Mouse (Mus musculus): Measurements from ENCODE around the gene Gm42791. TPM values are rescaled to one million over a fixed set of nuclear protein-coding genes. Genes with fewer than 3 reads are reported as not detected.
A peak's percentile ranks its signal among the peaks of the same experiment; 100 is the strongest.

The Gm42791 gene
- total and polyA plus RNA-seq, 3 experiments: 0.42 to 1.3 TPM; not detected in 1

DNA sequence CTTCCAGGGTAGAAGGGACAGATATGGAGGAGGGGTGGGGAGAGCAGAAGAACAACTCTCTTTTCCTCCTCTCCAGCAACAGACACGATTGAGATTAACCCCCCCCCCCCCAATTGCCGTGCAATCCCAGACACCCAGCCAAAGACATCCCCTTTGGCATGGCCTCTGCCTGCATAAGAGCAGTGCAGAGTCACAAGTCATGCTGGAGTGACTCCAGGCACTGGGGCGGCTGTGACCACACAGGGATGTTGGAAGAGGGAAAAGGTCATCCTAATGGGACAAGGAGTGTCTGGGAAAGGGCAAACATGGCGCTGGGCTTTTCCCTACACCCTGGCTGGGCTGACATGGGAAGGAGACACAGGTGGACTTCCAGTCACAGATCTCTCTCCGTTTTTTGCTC, 41.8 kb downstream of the Gm42791 start:
- no peaks in the 10 kb centered on the region for H3K79me2 ChIP-seq (replicated peaks; ENCODE audit: control insufficient read depth, extremely low read depth, insufficient read depth, poor library complexity, severe bottlenecking)
- H3K27ac ChIP-seq (ENCODE audit: insufficient read depth, low read depth): no peak overlapping the region
- peaks cover 4% of the 10 kb centered on the region for H3K9me3 ChIP-seq (replicated peaks; ENCODE audit: low read length)
- no peaks in the 10 kb centered on the region for H3K36me3 ChIP-seq (replicated peaks in 1 of 2; ENCODE audit: control insufficient read depth in 1 of 2, insufficient read depth in 1 of 2, low read length in 1 of 2)
- peaks cover 8 to 16% of the 10 kb centered on the region in 2 experiments for H3K4me1 ChIP-seq (ENCODE audit: control insufficient read depth in 1 of 2, insufficient read depth in 2 of 2)
- no peak overlapping the region for H3K4me3 ChIP-seq (replicated peaks in 1 of 3; ENCODE audit: low read depth in 2 of 3, low read length in 2 of 3, poor library complexity in 1 of 3)
- peaks cover 1% of the 10 kb centered on the region for H3K27me3 ChIP-seq (replicated peaks)
- in situ Hi-C loops (cut with MboI; ENCODE audit: low pct_ligation_motif_present, low pct_unique_long_range_greater_than_20kb, low sequenced_read_pairs): loop anchor here (10.0 kb wide), 1 partner anchor 138 kb away; no protein-coding TSS in a partner anchor
- no peak overlapping the region for H3K4me2 ChIP-seq (ENCODE audit: insufficient read depth, low read depth, poor library complexity, severe bottlenecking)
- no peak for DNase-seq (ENCODE audit: extremely low read depth)
- TF ChIP-seq BHLHE40 (IDR thresholded peaks at IDR 0.05; ENCODE audit: low read depth, low read length): no peak
- TF ChIP-seq NELFE (IDR thresholded peaks at IDR 0.05; ENCODE audit: low read depth, low read length): no peak
- TF ChIP-seq POLR2A (IDR thresholded peaks at IDR 0.05; ENCODE audit: low read depth, low read length): no peak
- dilution Hi-C loops (cut with MboI; ENCODE audit: extremely low pct_ligation_motif_present, extremely low pct_unique_long_range_greater_than_20kb, low sequenced_read_pairs): no loop called here
- H3K9ac ChIP-seq (ENCODE audit: insufficient read depth, low read depth): no peak overlapping the region

DNA sequence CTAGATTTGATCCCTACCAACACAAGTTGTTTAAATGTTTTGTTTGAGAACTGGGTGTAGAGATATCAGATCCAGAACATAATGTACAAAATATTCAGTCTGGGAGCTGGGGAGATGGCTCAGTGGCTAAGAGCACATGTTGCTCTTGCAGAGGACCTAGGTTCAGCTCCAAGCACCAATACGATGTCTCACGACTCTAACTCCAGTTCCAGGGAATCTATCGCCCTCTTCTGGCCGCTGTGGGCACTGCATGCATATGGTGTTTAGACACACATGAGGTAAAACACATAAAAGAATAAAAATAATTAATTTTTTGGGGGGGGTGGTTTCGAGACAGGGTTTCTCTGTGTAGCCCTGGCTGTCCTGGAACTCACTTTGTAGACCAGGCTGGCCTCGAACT, 42.5 kb downstream of the Gm42791 start:
- TF ChIP-seq HCFC1 (IDR thresholded peaks at IDR 0.05; ENCODE audit: low read depth, low read length) (no peak), RAD21 (IDR thresholded peaks at IDR 0.05; ENCODE audit: low read depth, low read length) (peak; percentile 31), SMC3 (IDR thresholded peaks at IDR 0.05; ENCODE audit: low read depth, low read length) (peak; percentile 36), CHD1 (IDR thresholded peaks at IDR 0.05; ENCODE audit: low read depth, low read length) (no peak), GABPA (IDR thresholded peaks at IDR 0.05; ENCODE audit: insufficient replicate concordance, low read depth, low read length) (no peak), CTCF (conservative IDR thresholded peaks at IDR 0.05 in 1 of 2, IDR thresholded peaks at IDR 0.05 in 1 of 2; ENCODE audit: low read depth in 2 of 2, low read length in 2 of 2) (peak; percentile 41 to 58; a peak in 3 of 4 replicates), MAX (IDR thresholded peaks at IDR 0.05; ENCODE audit: low read length) (no peak)
- peaks cover 8 to 16% of the 10 kb centered on the region in 2 experiments for H3K4me1 ChIP-seq (ENCODE audit: control insufficient read depth in 1 of 2, insufficient read depth in 2 of 2)

DNA sequence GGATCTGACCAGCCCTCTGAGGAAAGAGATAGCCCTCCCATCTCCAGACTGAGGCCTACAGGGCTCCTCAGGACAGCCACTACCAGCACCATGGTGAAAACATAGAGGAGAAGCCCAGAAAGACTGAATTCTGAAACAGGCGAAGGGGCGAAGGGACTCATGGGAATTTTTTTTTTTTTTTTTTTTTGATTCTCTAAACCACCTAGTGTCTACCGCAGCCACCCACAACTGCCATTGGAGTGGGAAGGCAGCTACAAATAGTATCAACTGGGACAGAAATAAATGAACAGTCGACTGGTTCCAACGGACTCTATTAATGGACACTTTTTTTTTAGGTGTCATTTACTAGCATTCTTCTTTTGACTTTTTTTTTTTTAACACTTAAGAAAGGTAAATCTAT, 43.6 kb downstream of the Gm42791 start:
- peaks cover 9% of the 10 kb centered on the region for H3K9me3 ChIP-seq (replicated peaks; ENCODE audit: low read length)
- H3K4me1 ChIP-seq (ENCODE audit: control insufficient read depth in 1 of 2, insufficient read depth in 2 of 2): peaks cover 8 to 19% of the 10 kb centered on the region in 2 experiments
- dilution Hi-C loops (cut with MboI; ENCODE audit: extremely low pct_ligation_motif_present, extremely low pct_unique_long_range_greater_than_20kb, low sequenced_read_pairs): no loop called here
- no peaks in the 10 kb centered on the region for H3K27me3 ChIP-seq (replicated peaks)
- no peaks in the 10 kb centered on the region for H3K79me2 ChIP-seq (replicated peaks; ENCODE audit: control insufficient read depth, extremely low read depth, insufficient read depth, poor library complexity, severe bottlenecking)
- no peak overlapping the region for H3K27ac ChIP-seq (ENCODE audit: insufficient read depth, low read depth)
- H3K9ac ChIP-seq (ENCODE audit: insufficient read depth, low read depth): no peak overlapping the region
- TF ChIP-seq RCOR1 (conservative IDR thresholded peaks at IDR 0.05; ENCODE audit: low read depth, low read length): no peak
- TF ChIP-seq ZNF384 (IDR thresholded peaks at IDR 0.05; ENCODE audit: low read depth, low read length): peak; percentile 82
- H3K4me3 ChIP-seq (replicated peaks in 1 of 3; ENCODE audit: low read depth in 2 of 3, low read length in 2 of 3, poor library complexity in 1 of 3): no peak overlapping the region
- no peak for DNase-seq (ENCODE audit: extremely low read depth)
- H3K4me2 ChIP-seq (ENCODE audit: insufficient read depth, low read depth, poor library complexity, severe bottlenecking): no peak overlapping the region
- H3K36me3 ChIP-seq (replicated peaks in 1 of 2; ENCODE audit: control insufficient read depth in 1 of 2, insufficient read depth in 1 of 2, low read length in 1 of 2): no peaks in the 10 kb centered on the region
- in situ Hi-C loops (cut with MboI; ENCODE audit: low pct_ligation_motif_present, low pct_unique_long_range_greater_than_20kb, low sequenced_read_pairs): loop anchor here (10.0 kb wide), 1 partner anchor 137 kb away; no protein-coding TSS in a partner anchor

More for the DNA sequence above, 42.5 kb downstream of the Gm42791 start:
- Histone ChIP-seq H3K27ac (ENCODE audit: insufficient read depth, low read depth) (no peak overlapping the region), H3K9ac (ENCODE audit: insufficient read depth, low read depth) (no peak overlapping the region), H3K4me2 (ENCODE audit: insufficient read depth, low read depth, poor library complexity, severe bottlenecking) (no peak overlapping the region), H3K27me3 (replicated peaks) (no peaks in the 10 kb centered on the region), H3K79me2 (replicated peaks; ENCODE audit: control insufficient read depth, extremely low read depth, insufficient read depth, poor library complexity, severe bottlenecking) (no peaks in the 10 kb centered on the region), H3K36me3 (replicated peaks in 1 of 2; ENCODE audit: control insufficient read depth in 1 of 2, insufficient read depth in 1 of 2, low read length in 1 of 2) (no peaks in the 10 kb centered on the region), H3K4me3 (replicated peaks in 1 of 3; ENCODE audit: low read depth in 2 of 3, low read length in 2 of 3, poor library complexity in 1 of 3) (no peak overlapping the region), H3K9me3 (replicated peaks; ENCODE audit: low read length) (peaks cover 4% of the 10 kb centered on the region)
- no peak for DNase-seq (ENCODE audit: extremely low read depth)
- dilution Hi-C loops (cut with MboI; ENCODE audit: extremely low pct_ligation_motif_present, extremely low pct_unique_long_range_greater_than_20kb, low sequenced_read_pairs): no loop called here
- in situ Hi-C loops (cut with MboI; ENCODE audit: low pct_ligation_motif_present, low pct_unique_long_range_greater_than_20kb, low sequenced_read_pairs): loop anchor here (10.0 kb wide), 1 partner anchor 138 kb away; no protein-coding TSS in a partner anchor
